Mouse (Mus musculus) forebrain, embryonic 13.5 days (tissue): ENCODE results near the gene Arfip1. TPM values are rescaled to one million over a fixed set of nuclear protein-coding genes. Genes with fewer than 3 reads are reported as not detected.
A peak's percentile ranks its signal among the peaks of the same experiment; 100 is the strongest.

Experiments
- ATAC-seq: fragments of 200-750 bp; cut with Nextera tagmentation; 2 replicates; pipeline ENCODE4 v1.8.0; 2017
- H3K27ac ChIP-seq: fragments of 300-500 bp; sonication (generic); 2 replicates; pipeline ENCODE4 v1.5.1; 2015; ENCODE audit warnings: inconsistent platforms, mild to moderate bottlenecking, moderate library complexity
- H3K27me3 ChIP-seq: fragments of 300-500 bp; sonication (generic); 2 replicates; pipeline ENCODE4 v1.6.1; 2015; ENCODE audit warnings: mild to moderate bottlenecking, inconsistent platforms
- H3K36me3 ChIP-seq: fragments of 300-500 bp; sonication (generic); 2 replicates; pipeline ENCODE4 v1.6.1; 2015; ENCODE audit warnings: mild to moderate bottlenecking, inconsistent platforms; ENCODE audit not compliant: poor library complexity, severe bottlenecking
- H3K4me1 ChIP-seq: fragments of 300-500 bp; sonication (generic); 2 replicates; pipeline ENCODE4 v1.6.1; 2015; ENCODE audit warnings: inconsistent platforms
- H3K4me2 ChIP-seq: fragments of 300-500 bp; sonication (generic); 2 replicates; pipeline ENCODE4 v1.6.1; 2015; ENCODE audit warnings: inconsistent platforms, mild to moderate bottlenecking, moderate library complexity
- H3K4me3 ChIP-seq: fragments of 300-500 bp; sonication (generic); 2 replicates; pipeline ENCODE4 v1.5.1; 2015; ENCODE audit warnings: mild to moderate bottlenecking, inconsistent platforms
- H3K9ac ChIP-seq: fragments of 300-500 bp; sonication (generic); 2 replicates; pipeline ENCODE4 v1.6.1; 2015; ENCODE audit warnings: mild to moderate bottlenecking, inconsistent platforms
- H3K9me3 ChIP-seq: fragments of 300-500 bp; sonication (generic); replicated peaks from 2 replicates; pipeline ENCODE4 v1.6.1; 2016; ENCODE audit warnings: inconsistent platforms
- WGBS: fragments of 180-500 bp; shearing (Covaris S2); methylation state at CpG from one replicate; pipeline ENCODE4 v1.1.7; 2015; 5-methylcytosine and 5-hydroxymethylcytosine counted together
- polyA plus RNA-seq: library from polyadenylated mRNA; unstranded; fragments of >200 nt; fragmentation: Nextera tagmentation; extraction: Ambion mirVana; gene quantifications from 2 replicates; pipeline ENCODE4 v1.2.1, GENCODE M21; 2015

Gene Arfip1
- polyA plus RNA-seq, 1 experiment from 2014 or later, result 26.1 TPM

- Histone ChIP-seq H3K36me3 (no peaks in the 10 kb centered on the region), H3K4me2 (no peak overlapping the region), H3K9ac (no peak overlapping the region), H3K27me3 (peaks cover 9% of the 10 kb centered on the region), H3K4me1 (peaks cover 12% of the 10 kb centered on the region), H3K9me3 (no peaks in the 10 kb centered on the region), H3K4me3 (no peak overlapping the region), H3K27ac (no peak overlapping the region)
- WGBS, result 84% methylated on average over 6 of the region's 6 CpGs
- ATAC-seq, result no peak
Measured at GRCm38 (mm10) chr3:84598756-84599155, 16.3 kb upstream of the Arfip1 start.

DNA sequence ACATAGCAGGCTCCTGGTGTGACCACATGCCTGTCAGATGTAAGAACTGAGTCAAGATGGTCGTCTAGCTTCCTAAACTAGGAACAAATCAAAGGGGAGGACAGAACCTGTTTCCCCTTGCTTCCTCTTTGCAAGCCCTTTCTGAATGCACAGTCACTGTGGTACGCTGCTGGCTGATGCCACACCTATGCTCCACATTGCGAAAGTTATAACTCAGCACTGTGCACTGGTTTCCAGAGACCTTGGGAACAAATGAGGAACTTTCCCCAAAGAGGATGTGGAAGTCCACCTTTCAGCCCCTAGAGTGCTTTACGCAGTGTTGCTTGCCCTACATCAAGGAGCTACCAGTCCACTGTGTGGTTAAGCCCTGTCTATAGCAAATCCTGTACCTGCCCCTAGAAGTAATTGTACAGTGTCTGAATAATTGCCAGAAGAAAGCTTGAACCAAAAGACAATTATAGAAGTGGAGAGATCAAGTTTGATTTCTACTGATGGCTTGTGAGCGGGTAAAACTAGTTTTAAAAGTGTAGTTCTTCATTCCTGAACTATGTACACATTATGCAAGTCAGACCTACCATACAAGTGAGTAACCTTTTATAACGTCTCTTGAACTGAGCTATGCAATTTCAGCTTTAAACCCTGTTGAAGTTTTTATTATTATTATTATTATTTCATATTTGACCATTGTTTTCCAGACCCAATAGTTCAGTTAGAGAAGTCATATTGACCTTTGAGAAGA lies 15.7 kb upstream of the Arfip1 start:
- Histone ChIP-seq H3K4me2 (no peak overlapping the region), H3K9ac (no peak overlapping the region), H3K27ac (no peak overlapping the region), H3K27me3 (peaks cover 9% of the 10 kb centered on the region), H3K36me3 (no peaks in the 10 kb centered on the region), H3K4me3 (no peak overlapping the region), H3K9me3 (no peaks in the 10 kb centered on the region), H3K4me1 (peaks cover 12% of the 10 kb centered on the region)
- 88% methylated on average over 6 of the region's 6 CpGs for WGBS
- no peak for ATAC-seq

- Histone ChIP-seq H3K4me2 (peak overlapping the region; percentile 44; the same call in 1 of the 2 replicates), H3K27ac (no peak overlapping the region), H3K36me3 (no peaks in the 10 kb centered on the region), H3K4me3 (no peak overlapping the region), H3K4me1 (peaks cover 12% of the 10 kb centered on the region), H3K9me3 (no peaks in the 10 kb centered on the region), H3K27me3 (peaks cover 9% of the 10 kb centered on the region), H3K9ac (no peak overlapping the region)
- ATAC-seq, result peak; percentile 80; the same call in 1 of the 2 replicates
- WGBS, result 35% methylated on average over 5 of the region's 5 CpGs
Measured at GRCm38 (mm10) chr3:84595677-84596234, 13.3 kb upstream of the Arfip1 start.

- H3K4me3 ChIP-seq, result peak overlapping the region; percentile 6; the same call in 1 of the 2 replicates
- ATAC-seq, result peak; percentile 36; the same call in 1 of the 2 replicates
- H3K9ac ChIP-seq, result no peak overlapping the region
- H3K36me3 ChIP-seq, result no peaks in the 10 kb centered on the region
- 14% methylated on average over 23 of the region's 23 CpGs for WGBS
- peaks cover 9% of the 10 kb centered on the region for H3K27me3 ChIP-seq
- no peak overlapping the region for H3K27ac ChIP-seq
- peaks cover 12% of the 10 kb centered on the region for H3K4me1 ChIP-seq
- peak overlapping the region; percentile 44 for H3K4me2 ChIP-seq
- no peaks in the 10 kb centered on the region for H3K9me3 ChIP-seq
Measured at GRCm38 (mm10) chr3:84594894-84595676, 12.7 kb upstream of the Arfip1 start.

GRCm38 (mm10) chr3:84593274-84593673 lies 10.8 kb upstream of the Arfip1 start, which contains the start of gene Tigd4:
Tigd4 (plus strand) TSS chr3:84593574.
- H3K27me3 ChIP-seq, result peaks cover 9% of the 10 kb centered on the region
- H3K27ac ChIP-seq, result no peak within 1 kb of the TSS
- no peak within 1 kb of the TSS for H3K4me2 ChIP-seq
- H3K9me3 ChIP-seq, result no peaks in the 10 kb centered on the region
- no peak within 1 kb of the TSS for H3K9ac ChIP-seq
- no peak for ATAC-seq
- WGBS, result 91% methylated on average over 2 of the region's 2 CpGs
- H3K4me3 ChIP-seq, result no peak within 1 kb of the TSS
- H3K36me3 ChIP-seq, result no peaks in the 10 kb centered on the region
- H3K4me1 ChIP-seq, result peaks cover 12% of the 10 kb centered on the region

GRCm38 (mm10) chr3:84586736-84587135 lies 4.3 kb upstream of the Arfip1 start:
- Histone ChIP-seq H3K4me3 (no peak overlapping the region), H3K36me3 (no peaks in the 10 kb centered on the region), H3K27ac (no peak overlapping the region), H3K27me3 (no peaks in the 10 kb centered on the region), H3K4me2 (no peak overlapping the region), H3K4me1 (peaks cover 12% of the 10 kb centered on the region), H3K9me3 (no peaks in the 10 kb centered on the region), H3K9ac (no peak overlapping the region)
- ATAC-seq, result no peak
- whole genome bisulfite sequencing, result 57% methylated on average over 5 of the region's 5 CpGs

- Histone ChIP-seq H3K9me3 (no peaks in the 10 kb centered on the region), H3K4me2 (peak overlapping the region; percentile 95), H3K27ac (peak overlapping the region; percentile 84), H3K27me3 (no peaks in the 10 kb centered on the region), H3K4me3 (peak overlapping the region; percentile 81), H3K4me1 (peaks cover 31% of the 10 kb centered on the region), H3K9ac (peak overlapping the region; percentile 83), H3K36me3 (no peaks in the 10 kb centered on the region)
- peak; percentile 65 for ATAC-seq
- 0% methylated on average over 27 of the region's 27 CpGs for WGBS
Measured at GRCm38 (mm10) chr3:84582913-84583276, 470 bp upstream of the Arfip1 start.

GRCm38 (mm10) chr3:84581696-84582022 lies 766 bp downstream of the Arfip1 start:
- H3K4me2 ChIP-seq, result peak overlapping the region; percentile 95
- peak overlapping the region; percentile 84 for H3K27ac ChIP-seq
- peak overlapping the region; percentile 81 for H3K4me3 ChIP-seq
- no peaks in the 10 kb centered on the region for H3K27me3 ChIP-seq
- 0% methylated on average over 4 of the region's 4 CpGs for WGBS
- peaks cover 31% of the 10 kb centered on the region for H3K4me1 ChIP-seq
- peak overlapping the region; percentile 83 for H3K9ac ChIP-seq
- no peaks in the 10 kb centered on the region for H3K36me3 ChIP-seq
- no peak for ATAC-seq
- no peaks in the 10 kb centered on the region for H3K9me3 ChIP-seq

DNA sequence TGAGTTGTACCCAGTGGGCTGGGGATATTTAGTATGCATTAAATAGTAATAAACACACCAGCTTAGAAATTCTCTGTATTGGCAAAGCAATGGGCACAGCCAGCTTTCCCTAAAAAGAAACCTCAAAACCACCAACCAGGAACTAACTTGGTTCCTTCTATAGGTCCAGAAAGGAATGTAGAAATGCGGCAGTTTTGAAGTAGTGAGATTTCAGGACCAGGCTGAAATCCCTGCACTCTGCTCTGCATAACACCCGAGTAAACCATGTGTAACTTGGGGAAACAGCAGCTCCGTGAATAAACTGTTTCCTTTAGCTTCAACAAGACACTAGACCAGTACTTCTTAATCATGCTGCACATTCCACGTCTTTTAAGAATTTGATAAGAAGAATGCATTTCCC lies 1.7 kb downstream of the Arfip1 start:
- Histone ChIP-seq H3K27ac (no peak overlapping the region), H3K4me1 (peaks cover 31% of the 10 kb centered on the region), H3K9ac (0 out of 2 replicates have a peak overlapping the region, but pooled peaks have one; percentile 83), H3K9me3 (no peaks in the 10 kb centered on the region), H3K4me2 (peak overlapping the region; percentile 95), H3K36me3 (no peaks in the 10 kb centered on the region), H3K27me3 (no peaks in the 10 kb centered on the region), H3K4me3 (peak overlapping the region; percentile 81; the same call in 1 of the 2 replicates)
- no peak for ATAC-seq
- WGBS, result 76% methylated on average over 4 of the region's 4 CpGs

GRCm38 (mm10) chr3:84570501-84570900 lies 11.9 kb downstream of the Arfip1 start:
- ATAC-seq, result no peak
- H3K9me3 ChIP-seq, result no peaks in the 10 kb centered on the region
- WGBS, result 91% methylated on average over 3 of the region's 3 CpGs
- H3K4me3 ChIP-seq, result no peak overlapping the region
- H3K27me3 ChIP-seq, result no peaks in the 10 kb centered on the region
- no peaks in the 10 kb centered on the region for H3K36me3 ChIP-seq
- H3K4me2 ChIP-seq, result no peak overlapping the region
- H3K9ac ChIP-seq, result no peak overlapping the region
- H3K27ac ChIP-seq, result no peak overlapping the region
- peaks cover 8% of the 10 kb centered on the region for H3K4me1 ChIP-seq

DNA sequence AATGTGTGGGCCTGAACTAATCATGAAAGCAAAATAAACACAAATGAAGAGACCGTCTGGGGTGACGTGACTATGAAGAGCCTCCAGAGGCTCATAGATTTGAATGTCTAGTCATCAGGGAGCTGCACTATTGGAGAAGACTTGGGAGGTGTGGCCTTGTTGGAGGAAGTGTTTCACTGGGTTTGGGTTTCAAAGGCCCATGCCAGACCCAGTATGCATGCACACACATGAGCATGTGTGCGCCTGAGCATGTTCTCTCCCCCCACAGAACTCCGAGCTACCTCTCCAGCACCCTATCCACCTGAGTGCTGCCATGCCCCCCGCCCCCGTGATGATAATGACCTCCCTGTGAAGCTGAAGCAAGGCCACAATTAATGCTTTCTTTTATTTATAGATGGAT lies 12.8 kb downstream of the Arfip1 start:
- Histone ChIP-seq H3K9me3 (no peaks in the 10 kb centered on the region), H3K27me3 (no peaks in the 10 kb centered on the region), H3K9ac (no peak overlapping the region), H3K4me1 (peaks cover 8% of the 10 kb centered on the region), H3K36me3 (no peaks in the 10 kb centered on the region), H3K4me2 (no peak overlapping the region), H3K4me3 (no peak overlapping the region), H3K27ac (no peak overlapping the region)
- no peak for ATAC-seq
- WGBS, result 81% methylated on average over 6 of the region's 6 CpGs

DNA sequence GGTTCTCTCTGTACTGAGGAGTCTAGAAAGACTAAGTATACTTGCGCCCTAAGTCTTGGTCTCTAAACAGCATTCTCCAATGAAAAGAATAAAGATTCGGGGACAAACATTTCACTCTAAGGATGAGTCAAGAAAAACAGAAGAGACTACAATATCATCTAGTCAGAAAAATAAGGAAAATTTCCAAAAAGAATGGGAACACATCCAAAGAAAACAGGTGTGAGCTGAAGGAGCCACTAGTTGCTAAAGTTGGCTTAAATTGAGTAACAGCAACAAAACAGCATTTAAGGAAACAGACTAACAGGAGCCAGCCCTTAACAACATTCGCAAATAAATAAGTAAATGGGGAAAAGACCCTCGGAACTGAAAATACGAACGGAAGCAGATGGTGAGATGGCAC lies 13.9 kb downstream of the Arfip1 start:
- H3K36me3 ChIP-seq, result no peaks in the 10 kb centered on the region
- H3K4me1 ChIP-seq, result peaks cover 8% of the 10 kb centered on the region
- no peak for ATAC-seq
- no peak overlapping the region for H3K9ac ChIP-seq
- H3K4me2 ChIP-seq, result no peak overlapping the region
- no peaks in the 10 kb centered on the region for H3K9me3 ChIP-seq
- no peak overlapping the region for H3K27ac ChIP-seq
- H3K4me3 ChIP-seq, result no peak overlapping the region
- WGBS, result 92% methylated on average over 6 of the region's 6 CpGs
- H3K27me3 ChIP-seq, result no peaks in the 10 kb centered on the region
